Mouse (Mus musculus) midbrain, embryonic 15.5 days (tissue): ENCODE measurements around the gene Depdc5. TPM values are rescaled to one million over a fixed set of nuclear protein-coding genes. Genes with fewer than 3 reads are reported as not detected.

Source experiments
- ATAC-seq: fragments of 200-750 bp; cut with Nextera tagmentation; replicated peaks from 2 replicates; pipeline ENCODE4 v1.8.0; 2017; ENCODE audit warnings: moderate TSS enrichment
- H3K27ac ChIP-seq: fragments of 300-500 bp; sonication (generic); 2 replicates; pipeline ENCODE4 v1.5.1; 2015; ENCODE audit warnings: mild to moderate bottlenecking, inconsistent platforms
- H3K27me3 ChIP-seq: fragments of 300-500 bp; sonication (generic); replicated peaks from 2 replicates; pipeline ENCODE4 v1.6.1; 2015; ENCODE audit warnings: inconsistent platforms
- H3K36me3 ChIP-seq: fragments of 300-500 bp; sonication (generic); replicated peaks from 2 replicates; pipeline ENCODE4 v1.6.1; 2015; ENCODE audit warnings: inconsistent platforms
- H3K4me1 ChIP-seq: fragments of 300-500 bp; sonication (generic); 2 replicates; pipeline ENCODE4 v1.6.1; 2015; ENCODE audit warnings: inconsistent platforms
- H3K4me2 ChIP-seq: fragments of 300-500 bp; sonication (generic); 2 replicates; pipeline ENCODE4 v1.6.1; 2015; ENCODE audit warnings: inconsistent platforms, mild to moderate bottlenecking, moderate library complexity
- H3K4me3 ChIP-seq: fragments of 300-500 bp; sonication (generic); 2 replicates; pipeline ENCODE4 v1.5.1; 2015; ENCODE audit warnings: mild to moderate bottlenecking, inconsistent platforms
- H3K9ac ChIP-seq: fragments of 300-500 bp; sonication (generic); 2 replicates; pipeline ENCODE4 v1.6.1; 2015; ENCODE audit warnings: mild to moderate bottlenecking, inconsistent platforms
- H3K9me3 ChIP-seq: fragments of 300-500 bp; sonication (generic); 2 replicates; pipeline ENCODE4 v1.6.1; 2016; ENCODE audit warnings: inconsistent platforms
- WGBS: fragments of 180-500 bp; shearing (Covaris S2); methylation state at CpG from one replicate; pipeline ENCODE4 v1.1.7; 2015; ENCODE audit warnings: mixed read lengths; 5-methylcytosine and 5-hydroxymethylcytosine counted together
- polyA plus RNA-seq: library from polyadenylated mRNA; unstranded; fragments of >200 nt; fragmentation: Nextera tagmentation; extraction: Ambion mirVana; gene quantifications from 2 replicates; pipeline ENCODE4 v1.2.1, GENCODE M21; 2015

Gene Depdc5
- polyA plus RNA-seq, 1 experiment from 2014 or later = 33.5 TPM

GRCm38 (mm10) chr5:33005442-33006145 is 142.1 kb downstream of the Depdc5 start:
- Histone ChIP-seq H3K4me2 (no peak overlapping the region), H3K4me1 (peaks cover 34% of the 10 kb centered on the region), H3K9me3 (no peaks in the 10 kb centered on the region), H3K9ac (no peak overlapping the region), H3K36me3 (no peaks in the 10 kb centered on the region), H3K4me3 (no peak overlapping the region), H3K27ac (peak overlapping the region; percentile 75), H3K27me3 (no peaks in the 10 kb centered on the region)
- ATAC-seq = peak; percentile 63
- WGBS = 49% methylated on average over 11 of the region's 11 CpGs

DNA sequence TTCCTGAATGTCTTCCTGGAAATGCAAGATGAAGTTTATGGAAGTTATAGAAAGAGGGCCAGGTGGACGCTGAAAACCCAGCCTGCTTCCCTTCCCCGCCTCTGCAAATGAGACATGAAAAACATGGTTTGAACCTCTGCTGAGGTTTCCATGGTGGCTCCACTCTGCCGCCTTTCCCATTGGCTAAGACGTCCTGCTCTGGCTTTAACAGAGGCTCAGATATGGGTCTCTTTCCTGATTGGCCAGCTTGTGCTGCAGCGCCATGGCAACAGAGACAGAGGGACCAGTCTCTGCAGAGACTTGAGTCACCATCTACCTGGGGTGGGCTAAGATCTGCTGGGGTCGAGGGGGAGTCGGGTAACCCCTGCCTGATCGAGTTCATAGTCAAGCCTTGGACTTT is 143.2 kb downstream of the Depdc5 start:
- peak; percentile 82 for ATAC-seq
- Histone ChIP-seq H3K27me3 (no peaks in the 10 kb centered on the region), H3K9ac (no peak overlapping the region), H3K9me3 (no peaks in the 10 kb centered on the region), H3K4me2 (peak overlapping the region; percentile 8; the same call in 1 of the 2 replicates), H3K4me3 (no peak overlapping the region), H3K36me3 (no peaks in the 10 kb centered on the region), H3K4me1 (peaks cover 45% of the 10 kb centered on the region), H3K27ac (peak overlapping the region; percentile 75)
- 25% methylated on average over 8 of the region's 8 CpGs for WGBS

- Histone ChIP-seq H3K9ac (no peak overlapping the region), H3K4me1 (peaks cover 49% of the 10 kb centered on the region), H3K4me2 (no peak overlapping the region), H3K27ac (peak overlapping the region; percentile 75), H3K36me3 (no peaks in the 10 kb centered on the region), H3K9me3 (no peaks in the 10 kb centered on the region), H3K4me3 (no peak overlapping the region), H3K27me3 (no peaks in the 10 kb centered on the region)
- 58% methylated on average over 4 of the region's 4 CpGs for WGBS
- ATAC-seq = no peak
Observed at GRCm38 (mm10) chr5:33007371-33007770, 143.9 kb downstream of the Depdc5 start.

DNA sequence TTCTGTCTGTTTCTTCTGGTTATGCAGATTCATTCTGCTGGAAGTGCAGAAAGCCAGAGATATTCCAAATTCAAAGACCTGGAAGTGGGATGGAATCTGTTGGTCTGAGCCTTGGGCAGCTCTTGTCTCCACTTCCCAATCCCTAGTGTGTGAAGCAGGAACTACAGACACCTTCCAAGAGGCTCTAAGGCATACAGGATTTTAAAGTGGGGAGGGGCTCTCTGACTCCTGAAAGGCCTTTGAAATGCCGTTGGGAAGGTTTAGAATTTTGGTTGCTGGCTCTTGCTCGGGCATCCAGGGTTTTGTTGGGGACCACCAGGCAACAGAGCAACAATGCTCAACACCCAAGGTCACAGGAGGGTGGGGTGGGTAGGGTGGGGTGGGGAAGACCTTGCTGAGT is 145.8 kb downstream of the Depdc5 start:
- H3K36me3 ChIP-seq = no peaks in the 10 kb centered on the region
- H3K4me2 ChIP-seq = no peak overlapping the region
- no peaks in the 10 kb centered on the region for H3K9me3 ChIP-seq
- 63% methylated on average over 2 of the region's 2 CpGs for WGBS
- H3K4me1 ChIP-seq = peaks cover 49% of the 10 kb centered on the region
- no peaks in the 10 kb centered on the region for H3K27me3 ChIP-seq
- no peak overlapping the region for H3K9ac ChIP-seq
- no peak overlapping the region for H3K4me3 ChIP-seq
- no peak for ATAC-seq
- no peak overlapping the region for H3K27ac ChIP-seq

DNA sequence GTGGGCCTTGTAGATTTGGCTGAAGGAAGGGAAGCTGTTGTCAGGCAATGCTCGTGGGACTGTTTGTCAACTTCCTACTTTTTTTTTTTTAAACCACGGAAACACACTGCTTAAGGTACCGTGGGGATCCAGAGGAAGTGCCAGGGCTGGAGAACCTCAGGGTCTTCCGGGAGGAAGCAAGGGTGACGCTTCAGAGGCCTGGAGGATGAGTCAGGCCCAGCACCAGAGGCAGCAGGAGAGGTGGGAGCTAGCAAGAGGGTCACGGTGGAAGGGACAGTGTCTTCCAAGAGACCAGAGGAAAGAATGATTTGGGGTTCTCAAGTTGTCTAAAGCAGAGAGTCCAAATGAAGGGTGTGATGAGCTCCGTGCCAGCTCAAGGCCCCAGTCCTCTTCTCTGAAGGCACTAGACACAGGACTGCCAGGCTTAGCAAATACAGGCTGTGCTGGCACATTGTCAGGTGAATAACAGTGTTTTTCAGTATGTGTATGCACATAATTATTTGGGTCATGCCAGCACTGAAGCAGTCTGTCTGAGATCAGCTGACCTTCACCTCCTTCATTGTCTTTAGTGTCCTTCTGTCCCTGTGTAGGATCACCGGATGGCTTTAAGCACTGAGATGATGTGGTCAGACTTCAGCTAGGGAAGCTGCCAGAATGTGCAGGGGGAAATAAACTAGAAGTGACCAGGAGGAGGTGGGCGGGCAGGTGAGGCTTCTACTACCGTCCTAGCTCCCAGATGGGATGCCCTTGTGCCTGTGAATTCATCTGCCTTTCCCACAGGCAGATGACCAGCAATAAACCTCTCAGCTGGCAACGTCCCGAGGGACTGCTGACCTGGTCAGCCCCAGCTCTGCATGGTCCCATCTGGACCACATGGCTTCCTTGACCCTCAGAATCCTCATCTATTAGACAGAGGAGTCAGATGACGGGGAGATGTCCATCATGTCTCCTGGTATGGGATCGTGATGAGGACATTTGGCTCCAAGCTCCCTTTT is 146.6 kb downstream of the Depdc5 start:
- H3K36me3 ChIP-seq = no peaks in the 10 kb centered on the region
- 75% methylated on average over 14 of the region's 14 CpGs for WGBS
- no peak overlapping the region for H3K4me2 ChIP-seq
- H3K27ac ChIP-seq = peak overlapping the region; percentile 85
- peaks cover 45% of the 10 kb centered on the region for H3K4me1 ChIP-seq
- ATAC-seq = no peak
- no peaks in the 10 kb centered on the region for H3K27me3 ChIP-seq
- no peak overlapping the region for H3K9ac ChIP-seq
- H3K4me3 ChIP-seq = no peak overlapping the region
- no peaks in the 10 kb centered on the region for H3K9me3 ChIP-seq

- peaks cover 32% of the 10 kb centered on the region for H3K4me1 ChIP-seq
- 26% methylated on average over 15 of the region's 15 CpGs for WGBS
- no peaks in the 10 kb centered on the region for H3K27me3 ChIP-seq
- H3K9me3 ChIP-seq = no peaks in the 10 kb centered on the region
- H3K27ac ChIP-seq = peak overlapping the region; percentile 85
- no peak overlapping the region for H3K4me3 ChIP-seq
- H3K9ac ChIP-seq = peak overlapping the region; percentile 19; the same call in 1 of the 2 replicates
- H3K36me3 ChIP-seq = no peaks in the 10 kb centered on the region
- peak overlapping the region; percentile 33 for H3K4me2 ChIP-seq
- ATAC-seq = peak; percentile 69
Observed at GRCm38 (mm10) chr5:33011132-33012106, 147.9 kb downstream of the Depdc5 start.

GRCm38 (mm10) chr5:33014096-33014495 is 150.6 kb downstream of the Depdc5 start:
- no peak overlapping the region for H3K9ac ChIP-seq
- WGBS = 67% methylated on average over 1 of the region's 1 CpGs
- H3K36me3 ChIP-seq = no peaks in the 10 kb centered on the region
- H3K27ac ChIP-seq = no peak overlapping the region
- ATAC-seq = no peak
- H3K4me1 ChIP-seq = peaks cover 30% of the 10 kb centered on the region
- no peaks in the 10 kb centered on the region for H3K9me3 ChIP-seq
- no peak overlapping the region for H3K4me3 ChIP-seq
- H3K4me2 ChIP-seq = no peak overlapping the region
- no peaks in the 10 kb centered on the region for H3K27me3 ChIP-seq

DNA sequence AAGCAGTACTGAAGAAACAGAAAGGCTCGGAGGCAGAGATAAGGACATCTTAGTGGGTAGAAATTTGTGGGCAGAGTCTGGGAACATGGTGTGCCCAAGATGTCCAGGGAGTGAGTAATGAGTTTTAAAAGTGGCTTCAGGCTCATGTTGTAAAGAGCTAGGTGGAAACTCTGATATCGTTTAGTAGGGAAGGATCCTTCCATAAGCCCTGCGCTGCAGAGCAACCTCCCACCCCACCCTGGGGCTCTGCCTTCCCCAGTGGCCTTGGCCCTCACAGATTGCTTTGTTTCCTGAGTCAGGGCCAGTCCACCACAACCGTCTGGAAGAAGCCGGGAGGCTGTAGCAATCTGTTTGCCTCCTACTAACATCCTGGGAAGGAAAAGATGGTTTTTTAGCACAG is 152.1 kb downstream of the Depdc5 start:
- H3K4me3 ChIP-seq = no peak overlapping the region
- 79% methylated on average over 5 of the region's 5 CpGs for WGBS

DNA sequence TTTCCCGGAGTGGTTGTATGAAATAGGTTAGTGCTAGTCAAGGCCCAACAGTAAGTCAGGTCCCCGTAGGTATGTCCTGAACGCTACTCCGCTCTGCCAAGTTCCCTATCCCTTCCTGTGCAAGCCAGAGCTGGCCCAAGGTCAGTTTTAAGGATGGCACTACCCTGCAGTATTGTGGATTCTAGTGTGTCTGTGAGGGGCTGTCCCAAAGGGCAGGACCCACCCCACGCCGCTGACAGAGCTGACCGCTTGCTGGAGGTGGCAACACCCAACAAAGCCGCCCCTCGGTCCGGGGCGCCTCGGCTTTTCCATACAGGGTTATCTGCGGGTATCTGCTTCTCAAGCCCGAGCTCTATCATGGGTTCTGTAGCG is 154.7 kb downstream of the Depdc5 start:
- Histone ChIP-seq H3K4me1 (peaks cover 41% of the 10 kb centered on the region), H3K4me3 (peak overlapping the region; percentile 77), H3K27me3 (no peaks in the 10 kb centered on the region), H3K36me3 (no peaks in the 10 kb centered on the region), H3K9ac (peak overlapping the region; percentile 76), H3K4me2 (peak overlapping the region; percentile 76), H3K9me3 (no peaks in the 10 kb centered on the region), H3K27ac (peak overlapping the region; percentile 100)
- WGBS = 3% methylated on average over 15 of the region's 15 CpGs
- ATAC-seq = no peak; the same call in none of the 2 replicates

More for the DNA sequence above, 152.1 kb downstream of the Depdc5 start:
- Histone ChIP-seq H3K9me3 (no peaks in the 10 kb centered on the region), H3K4me2 (no peak overlapping the region), H3K36me3 (no peaks in the 10 kb centered on the region), H3K27me3 (no peaks in the 10 kb centered on the region), H3K27ac (no peak overlapping the region), H3K9ac (no peak overlapping the region), H3K4me1 (peaks cover 33% of the 10 kb centered on the region)
- no peak for ATAC-seq

GRCm38 (mm10) chr5:33018561-33019425 is 155.3 kb downstream of the Depdc5 start, which contains the start of gene Ywhah:
Ywhah (plus strand) TSS chr5:33018816.
- H3K27ac ChIP-seq = peak within 1 kb of the TSS; percentile 100
- H3K36me3 ChIP-seq = no peaks in the 10 kb centered on the region
- H3K4me3 ChIP-seq = peak within 1 kb of the TSS; percentile 77
- WGBS = 1% methylated on average over 90 of the region's 121 CpGs
- peak within 1 kb of the TSS; percentile 76 for H3K4me2 ChIP-seq
- peak within 1 kb of the TSS; percentile 88 for H3K9ac ChIP-seq
- ATAC-seq = peak; percentile 97
- H3K4me1 ChIP-seq = peaks cover 47% of the 10 kb centered on the region
- H3K27me3 ChIP-seq = no peaks in the 10 kb centered on the region
- no peaks in the 10 kb centered on the region for H3K9me3 ChIP-seq

DNA sequence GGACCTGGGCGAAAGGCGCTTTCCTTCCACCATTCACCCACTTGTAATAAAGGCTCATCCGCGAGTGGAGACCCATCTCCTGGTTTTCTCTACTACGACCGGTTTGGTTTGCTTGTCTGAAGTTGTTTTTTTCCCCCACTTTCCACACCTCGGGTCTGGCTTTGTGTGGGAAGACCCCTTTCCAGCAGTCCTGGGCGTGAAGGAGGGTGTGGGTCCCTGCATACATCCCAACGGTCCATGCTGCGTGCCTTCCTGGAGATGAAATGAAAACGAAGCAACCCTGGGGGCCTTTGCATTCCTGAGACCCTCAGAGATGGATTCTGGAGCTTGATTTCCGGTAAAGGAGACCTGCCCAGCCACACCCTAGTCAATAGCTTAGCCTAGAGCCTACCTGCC is 155.9 kb downstream of the Depdc5 start:
- peaks cover 53% of the 10 kb centered on the region for H3K4me1 ChIP-seq
- no peak for ATAC-seq
- WGBS = under 1% methylated on average over 12 of the region's 12 CpGs

More for the DNA sequence above, 155.9 kb downstream of the Depdc5 start:
- peak overlapping the region; percentile 76 for H3K4me2 ChIP-seq
- H3K4me3 ChIP-seq = peak overlapping the region; percentile 77
- H3K9ac ChIP-seq = peak overlapping the region; percentile 88
- H3K27ac ChIP-seq = peak overlapping the region; percentile 100
- H3K36me3 ChIP-seq = no peaks in the 10 kb centered on the region
- no peaks in the 10 kb centered on the region for H3K9me3 ChIP-seq
- H3K27me3 ChIP-seq = no peaks in the 10 kb centered on the region
